In genomic region chr8:33108914-33109313, GRCm38 (mm10) we compare ENCODE assay signal across 24 mouse cellular contexts.
"Had no signal": no experiment of that assay in that cellular context is flagged by ENCODE, and none has a peak within 500 bp of the region (broad histone marks: within the 10 kb centered on the region; RNA-seq: fewer than 3 reads in every experiment).

No protein-coding gene starts in this region.

- H3K4me1 ChIP-seq: embryonic facial prominence, embryonic 10.5 days; embryonic facial prominence, embryonic 12.5 days; embryonic facial prominence, embryonic 13.5 days; embryonic facial prominence, embryonic 15.5 days; forebrain, embryonic 12.5 days; forebrain, embryonic 13.5 days; forebrain, embryonic 15.5 days; heart, embryonic 10.5 days had no signal

- H3K27me3 ChIP-seq: embryonic facial prominence, embryonic 12.5 days; embryonic facial prominence, embryonic 13.5 days; embryonic facial prominence, embryonic 15.5 days; forebrain, embryonic 12.5 days; forebrain, embryonic 13.5 days; forebrain, embryonic 15.5 days had no signal

- H3K9me3 ChIP-seq: embryonic facial prominence, embryonic 10.5 days; embryonic facial prominence, embryonic 12.5 days; embryonic facial prominence, embryonic 13.5 days; embryonic facial prominence, embryonic 15.5 days; forebrain, embryonic 12.5 days; forebrain, embryonic 13.5 days; forebrain, embryonic 15.5 days; heart, embryonic 10.5 days had no signal

- DNase-seq: cerebellum, adult 9-11 months; cerebellum, postnatal 10 days; cerebellum, postnatal 14 days; cerebellum, postnatal 25 days; cerebellum, postnatal 36 days; embryo, embryonic 11 days; forebrain, postnatal 0 days; gastrocnemius, adult 2 months; gastrocnemius, postnatal 10 days; gastrocnemius, postnatal 14 days; gastrocnemius, postnatal 25 days; gastrocnemius, postnatal 36 days; heart, adult 11 months; heart, adult 18-20 months; heart, adult 2 months had no signal

- H3K4me2 ChIP-seq: embryonic facial prominence, embryonic 12.5 days; embryonic facial prominence, embryonic 13.5 days; embryonic facial prominence, embryonic 15.5 days; forebrain, embryonic 12.5 days; forebrain, embryonic 13.5 days; forebrain, embryonic 15.5 days had no signal

- H3K36me3 ChIP-seq: embryonic facial prominence, embryonic 10.5 days; embryonic facial prominence, embryonic 12.5 days; embryonic facial prominence, embryonic 13.5 days; embryonic facial prominence, embryonic 15.5 days; forebrain, embryonic 12.5 days; forebrain, embryonic 15.5 days; heart, embryonic 10.5 days had no signal

- H3K4me3 ChIP-seq: embryonic facial prominence, embryonic 10.5 days; embryonic facial prominence, embryonic 12.5 days; embryonic facial prominence, embryonic 13.5 days; embryonic facial prominence, embryonic 15.5 days; erythroblast, embryonic 14.5 days; forebrain, embryonic 12.5 days; forebrain, embryonic 13.5 days; forebrain, embryonic 15.5 days; gastrocnemius, adult 2 months; heart, adult 2 months; heart, embryonic 10.5 days had no signal

- H3K27ac ChIP-seq: embryonic facial prominence, embryonic 10.5 days; embryonic facial prominence, embryonic 12.5 days; embryonic facial prominence, embryonic 13.5 days; embryonic facial prominence, embryonic 15.5 days; forebrain, embryonic 12.5 days; forebrain, embryonic 13.5 days; forebrain, embryonic 15.5 days; gastrocnemius, adult 2 months; heart, adult 2 months; heart, embryonic 10.5 days had no signal

- H3K9ac ChIP-seq: embryonic facial prominence, embryonic 12.5 days; embryonic facial prominence, embryonic 13.5 days; embryonic facial prominence, embryonic 15.5 days; forebrain, embryonic 12.5 days; forebrain, embryonic 13.5 days; forebrain, embryonic 15.5 days; forebrain, postnatal 0 days had no signal
